Mouse (Mus musculus): ENCODE data around the gene Rps4x. TPM values are rescaled to one million over a fixed set of nuclear protein-coding genes. Genes with fewer than 3 reads are reported as not detected.

The Rps4x gene
- polyA plus RNA-seq, 1 experiment from 2014 or later, result 405 TPM

DNA sequence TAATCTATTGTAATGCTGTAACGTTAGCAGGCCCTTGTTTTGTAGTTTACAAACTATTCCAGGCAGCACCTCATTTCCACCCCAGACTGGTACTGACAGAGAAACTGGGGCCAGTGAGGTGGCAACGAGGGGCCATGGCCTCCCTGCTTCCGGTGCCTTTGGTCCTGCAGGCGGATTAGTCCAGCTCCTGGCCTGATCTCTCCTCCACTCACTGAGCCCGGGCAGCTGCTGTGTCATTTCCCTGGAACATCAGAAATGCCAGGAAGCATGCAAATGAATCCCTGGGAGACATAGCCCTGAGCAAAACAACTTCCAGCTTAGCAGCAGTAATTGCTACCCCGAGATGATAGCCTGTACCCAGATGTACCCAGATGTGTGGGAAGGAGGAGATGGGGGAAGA lies 22.2 kb downstream of the Rps4x start:
- H3K9ac ChIP-seq, result no peak overlapping the region

GRCm38 (mm10) chrX:102166521-102166920 lies 22.7 kb downstream of the Rps4x start:
- H3K4me1 ChIP-seq (replicated peaks), result no peaks in the 10 kb centered on the region
- H3K36me3 ChIP-seq (replicated peaks), result no peaks in the 10 kb centered on the region
- no peak overlapping the region for H3K27ac ChIP-seq (replicated peaks)
- H3K9me3 ChIP-seq (replicated peaks), result no peaks in the 10 kb centered on the region
- WGBS (ENCODE audit: insufficient replicate concordance), result 68% methylated on average over 5 of the region's 5 CpGs
- H3K9ac ChIP-seq, result no peak overlapping the region
- H3K4me3 ChIP-seq (replicated peaks), result no peak overlapping the region
- 0 out of 2 replicates have a peak, but pooled peaks cover 5% of the 10 kb centered on the region for H3K27me3 ChIP-seq
- H3K4me2 ChIP-seq, result no peak overlapping the region
- no peak for ATAC-seq (ENCODE audit: insufficient read depth)

More for the DNA sequence above, 22.2 kb downstream of the Rps4x start:
- Histone ChIP-seq H3K4me2 (no peak overlapping the region), H3K27ac (replicated peaks) (no peak overlapping the region), H3K4me3 (replicated peaks) (no peak overlapping the region), H3K4me1 (replicated peaks) (no peaks in the 10 kb centered on the region), H3K36me3 (replicated peaks) (no peaks in the 10 kb centered on the region), H3K27me3 (0 out of 2 replicates have a peak, but pooled peaks cover 5% of the 10 kb centered on the region), H3K9me3 (replicated peaks) (no peaks in the 10 kb centered on the region)
- ATAC-seq (ENCODE audit: insufficient read depth), result no peak
- 42% methylated on average over 6 of the region's 6 CpGs for WGBS (ENCODE audit: insufficient replicate concordance)

- 78% methylated on average over 4 of the region's 4 CpGs for WGBS (ENCODE audit: insufficient replicate concordance)
- no peak for ATAC-seq (ENCODE audit: insufficient read depth)
- Histone ChIP-seq H3K4me3 (replicated peaks) (no peak overlapping the region), H3K9ac (no peak overlapping the region), H3K4me1 (replicated peaks) (no peaks in the 10 kb centered on the region), H3K36me3 (replicated peaks) (no peaks in the 10 kb centered on the region), H3K27ac (replicated peaks) (no peak overlapping the region), H3K27me3 (0 out of 2 replicates have a peak, but pooled peaks cover 5% of the 10 kb centered on the region), H3K4me2 (no peak overlapping the region), H3K9me3 (replicated peaks) (no peaks in the 10 kb centered on the region)
Measured at GRCm38 (mm10) chrX:102163529-102163928, 25.7 kb downstream of the Rps4x start.

DNA sequence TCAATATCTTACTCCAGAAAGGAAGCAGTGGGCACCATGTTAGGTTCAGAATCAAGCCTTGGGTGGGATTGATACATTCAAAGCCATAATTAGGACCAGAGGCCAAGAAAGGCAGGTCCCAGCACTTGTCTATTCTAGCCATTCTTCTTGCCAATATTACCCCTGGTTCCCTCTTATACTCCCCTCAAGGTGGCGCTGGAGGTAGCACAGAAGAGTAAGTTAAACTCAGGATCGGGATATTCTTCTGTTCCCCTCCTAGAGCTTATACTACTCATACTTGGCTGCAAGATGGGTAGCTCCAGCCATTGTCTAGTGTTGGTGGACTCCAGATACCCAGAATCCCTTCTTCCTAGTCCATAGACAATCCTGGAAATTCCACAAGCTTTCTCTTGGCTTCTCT lies 26.1 kb downstream of the Rps4x start:
- Histone ChIP-seq H3K27me3 (0 out of 2 replicates have a peak, but pooled peaks cover 5% of the 10 kb centered on the region), H3K36me3 (replicated peaks) (no peaks in the 10 kb centered on the region), H3K27ac (replicated peaks) (no peak overlapping the region), H3K4me2 (no peak overlapping the region), H3K9me3 (replicated peaks) (no peaks in the 10 kb centered on the region), H3K4me1 (replicated peaks) (no peaks in the 10 kb centered on the region), H3K4me3 (replicated peaks) (no peak overlapping the region), H3K9ac (no peak overlapping the region)
- ATAC-seq (ENCODE audit: insufficient read depth), result no peak
- 26% methylated on average over 2 of the region's 2 CpGs for WGBS (ENCODE audit: insufficient replicate concordance)

DNA sequence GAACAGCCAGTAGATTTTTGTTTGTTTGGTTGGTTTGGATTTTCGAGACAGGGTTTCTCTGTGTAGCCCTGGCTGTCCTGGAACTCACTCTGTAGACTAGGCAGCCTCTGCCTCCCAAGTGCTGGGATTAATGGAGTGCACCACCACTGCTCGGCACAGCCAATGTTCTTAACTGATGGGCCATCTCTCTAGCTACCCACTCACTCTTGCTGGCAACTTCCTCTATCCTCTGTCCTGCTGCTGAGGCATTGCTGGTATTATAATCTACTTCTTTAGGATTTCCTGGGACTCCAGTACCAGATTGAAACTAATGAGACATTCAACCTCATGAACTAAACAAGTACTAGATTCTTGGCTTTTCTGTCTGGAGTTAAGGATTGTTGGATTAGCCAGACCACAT lies 28.7 kb downstream of the Rps4x start:
- Histone ChIP-seq H3K4me2 (no peak overlapping the region), H3K9ac (no peak overlapping the region), H3K4me3 (replicated peaks) (no peak overlapping the region), H3K27ac (replicated peaks) (no peak overlapping the region), H3K4me1 (replicated peaks) (peaks cover 3% of the 10 kb centered on the region; the same call in 1 of the 2 replicates), H3K9me3 (replicated peaks) (no peaks in the 10 kb centered on the region), H3K36me3 (replicated peaks) (no peaks in the 10 kb centered on the region), H3K27me3 (no peaks in the 10 kb centered on the region)
- ATAC-seq (ENCODE audit: insufficient read depth), result no peak
- 46% methylated on average over 2 of the region's 2 CpGs for WGBS (ENCODE audit: insufficient replicate concordance)

GRCm38 (mm10) chrX:102159778-102160177 lies 29.4 kb downstream of the Rps4x start:
- Histone ChIP-seq H3K4me1 (replicated peaks) (peaks cover 7% of the 10 kb centered on the region; the same call in 1 of the 2 replicates), H3K4me2 (no peak overlapping the region), H3K9ac (no peak overlapping the region), H3K4me3 (replicated peaks) (no peak overlapping the region), H3K27me3 (no peaks in the 10 kb centered on the region), H3K36me3 (replicated peaks) (no peaks in the 10 kb centered on the region), H3K9me3 (replicated peaks) (no peaks in the 10 kb centered on the region), H3K27ac (replicated peaks) (no peak overlapping the region)
- no peak for ATAC-seq (ENCODE audit: insufficient read depth)
- WGBS (ENCODE audit: insufficient replicate concordance), result 54% methylated on average over 2 of the region's 2 CpGs

- Histone ChIP-seq H3K4me3 (replicated peaks) (peak overlapping the region; percentile 72), H3K9me3 (replicated peaks) (no peaks in the 10 kb centered on the region), H3K27ac (replicated peaks) (peak overlapping the region; percentile 76), H3K4me2 (peak overlapping the region; percentile 61), H3K27me3 (no peaks in the 10 kb centered on the region), H3K4me1 (replicated peaks) (peaks cover 7% of the 10 kb centered on the region; the same call in 1 of the 2 replicates), H3K9ac (peak overlapping the region; percentile 43), H3K36me3 (replicated peaks) (no peaks in the 10 kb centered on the region)
- ATAC-seq (ENCODE audit: insufficient read depth), result peak; percentile 15
- WGBS (ENCODE audit: insufficient replicate concordance), result 41% methylated on average over 5 of the region's 5 CpGs
Measured at GRCm38 (mm10) chrX:102157423-102157791, 31.8 kb downstream of the Rps4x start.

GRCm38 (mm10) chrX:102156618-102157422 lies 32.4 kb downstream of the Rps4x start, which contains the start of gene Ercc6l:
Gene Ercc6l (minus strand): TSS chrX:102157091.
- Histone ChIP-seq H3K27me3 (no peaks in the 10 kb centered on the region), H3K4me3 (replicated peaks) (peak within 1 kb of the TSS; percentile 72), H3K27ac (replicated peaks) (peak within 1 kb of the TSS; percentile 80), H3K4me2 (peak within 1 kb of the TSS; percentile 63), H3K9me3 (replicated peaks) (no peaks in the 10 kb centered on the region), H3K9ac (peak within 1 kb of the TSS; percentile 70), H3K4me1 (replicated peaks) (peaks cover 7% of the 10 kb centered on the region; the same call in 1 of the 2 replicates), H3K36me3 (replicated peaks) (0 out of 2 replicates have a peak, but pooled peaks cover 2% of the 10 kb centered on the region)
- 12% methylated on average over 42 of the region's 42 CpGs for WGBS (ENCODE audit: insufficient replicate concordance)
- ATAC-seq (ENCODE audit: insufficient read depth), result peak; percentile 99

DNA sequence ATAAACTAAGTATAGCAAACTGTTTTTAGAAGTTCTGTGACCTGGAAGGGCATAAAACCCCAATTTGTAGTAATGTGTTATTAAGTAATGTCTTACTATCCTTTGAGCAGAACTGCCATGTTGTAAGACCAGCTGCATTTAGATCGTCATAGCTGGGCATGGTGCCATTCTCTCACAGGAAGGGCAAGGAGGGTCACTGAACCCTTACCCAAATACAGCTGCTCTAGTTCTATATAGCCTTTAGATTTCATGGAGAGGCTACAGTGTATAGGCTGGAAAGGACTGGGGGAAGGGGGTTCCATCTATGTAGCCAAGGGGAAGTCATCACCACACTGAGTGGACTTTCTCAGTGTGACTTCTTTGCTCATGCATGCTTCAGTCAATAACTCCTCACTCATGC lies 48.0 kb downstream of the Rps4x start:
- Histone ChIP-seq H3K4me2 (no peak overlapping the region), H3K27me3 (no peaks in the 10 kb centered on the region), H3K4me1 (replicated peaks) (no peaks in the 10 kb centered on the region), H3K4me3 (replicated peaks) (no peak overlapping the region), H3K9me3 (replicated peaks) (no peaks in the 10 kb centered on the region), H3K36me3 (replicated peaks) (peaks cover 37% of the 10 kb centered on the region), H3K9ac (no peak overlapping the region), H3K27ac (replicated peaks) (no peak overlapping the region)
- WGBS (ENCODE audit: insufficient replicate concordance), result 82% methylated on average over 1 of the region's 1 CpGs
- no peak for ATAC-seq (ENCODE audit: insufficient read depth)
